Mouse (Mus musculus): Measurements from ENCODE around the gene Kcnj1.

DNA sequence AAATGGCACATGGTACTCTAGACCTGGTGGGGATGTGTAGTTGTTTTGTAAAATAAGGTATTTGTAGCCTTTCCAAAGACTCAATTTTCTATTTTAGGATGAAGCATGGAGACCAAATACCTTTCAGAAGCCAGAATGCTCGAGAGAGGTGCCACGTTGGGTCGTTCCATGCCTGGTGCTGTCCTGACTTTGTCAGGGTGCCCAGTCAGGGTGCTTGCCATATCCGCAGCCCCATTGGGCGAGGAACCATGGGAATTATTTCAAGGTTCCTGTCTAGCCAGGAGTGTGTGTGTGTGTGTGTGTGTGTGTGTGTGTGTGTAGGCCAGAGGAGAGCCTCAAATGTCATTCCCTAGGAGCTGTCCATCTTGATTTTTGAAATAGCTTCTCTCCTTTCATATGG is 38.4 kb downstream of the Kcnj1 start:
- TF ChIP-seq CTCF (IDR thresholded peaks at IDR 0.05; ENCODE audit: borderline replicate concordance, control insufficient read depth, extremely low read depth, insufficient read depth, low read length, poor library complexity) (no peak), POLR2A (IDR thresholded peaks at IDR 0.05; ENCODE audit: control insufficient read depth, extremely low read depth, insufficient read depth, low read length, poor library complexity) (no peak)

Measured in thymus, adult 2 months (tissue).